Mouse (Mus musculus) myocyte (in vitro differentiated cells): ENCODE measurements around the gene Gpr62.

Experiments
- CEBPB ChIP-seq: IDR thresholded peaks from 2 replicates; pipeline ENCODE4 v1.6.1; 2011; ENCODE audit warnings: mild to moderate bottlenecking, moderate library complexity; ENCODE audit not compliant: poor library complexity, insufficient read depth, severe bottlenecking
- E2F4 ChIP-seq: IDR thresholded peaks from one replicate; pipeline ENCODE4 v1.6.1; 2011; ENCODE audit warnings: mild to moderate bottlenecking, control low read depth, moderate library complexity; ENCODE audit not compliant: insufficient read depth
- MAX ChIP-seq: IDR thresholded peaks from one replicate; pipeline ENCODE4 v1.6.1; 2011; ENCODE audit warnings: low read depth, mild to moderate bottlenecking, control low read depth
- MYOD1 ChIP-seq, 3 experiments: IDR thresholded peaks; one replicate each; pipeline ENCODE4 v1.6.1; 2011; ENCODE audit warnings: control low read depth in 2 of 3, low read depth in 2 of 3, mild to moderate bottlenecking in 2 of 3, moderate library complexity in 1 of 3; ENCODE audit not compliant: insufficient read length in 2 of 3, control insufficient read depth in 1 of 3
- MYOG ChIP-seq, 3 experiments: IDR thresholded peaks; one replicate each; pipeline ENCODE4 v1.6.1; 2011; ENCODE audit warnings: control low read depth in 2 of 3, low read depth in 2 of 3, mild to moderate bottlenecking in 2 of 3; ENCODE audit not compliant: insufficient read length in 2 of 3, control insufficient read depth in 1 of 3, insufficient read depth in 1 of 3
- POLR2A ChIP-seq: IDR thresholded peaks from one replicate; pipeline ENCODE4 v1.6.1; 2011; ENCODE audit warnings: low read depth, mild to moderate bottlenecking, control low read depth, moderate library complexity; ENCODE audit not compliant: insufficient read length
- POLR2AphosphoS2 ChIP-seq: IDR thresholded peaks from one replicate; pipeline ENCODE4 v1.6.1; 2011; ENCODE audit warnings: low read depth, control low read depth; ENCODE audit not compliant: insufficient read length
- REST ChIP-seq: IDR thresholded peaks from one replicate; pipeline ENCODE4 v1.6.1; 2011; ENCODE audit warnings: mild to moderate bottlenecking, control low read depth, moderate library complexity; ENCODE audit not compliant: insufficient read depth, insufficient read length
- SRF ChIP-seq: IDR thresholded peaks from one replicate; pipeline ENCODE4 v1.6.1; 2011; ENCODE audit warnings: low read depth; ENCODE audit not compliant: control insufficient read depth, insufficient read length
- TCF12 ChIP-seq: IDR thresholded peaks from one replicate; pipeline ENCODE4 v1.6.1; 2011; ENCODE audit warnings: mild to moderate bottlenecking, control low read depth; ENCODE audit not compliant: poor library complexity, insufficient read depth, severe bottlenecking
- TCF3 ChIP-seq: IDR thresholded peaks from one replicate; pipeline ENCODE4 v1.6.1; 2011; ENCODE audit warnings: low read depth, control low read depth; ENCODE audit not compliant: insufficient read length
- USF1 ChIP-seq: IDR thresholded peaks from one replicate; pipeline ENCODE4 v1.6.1; 2011; ENCODE audit warnings: low read depth, mild to moderate bottlenecking, control low read depth, moderate library complexity

GRCm38 (mm10) chr9:106456325-106457162 is 9.2 kb downstream of the Gpr62 start:
- TF ChIP-seq POLR2A (peak; percentile 34), E2F4 (no peak), TCF12 (peak; percentile 71), MYOD1 (IDR thresholded peaks at IDR 0.05; ENCODE audit: control insufficient read depth in 1 of 3, insufficient read length in 2 of 3, low read depth in 2 of 3) (peak in 2 of 3 experiments; percentile 92 to 96), POLR2AphosphoS2 (peak; percentile 38), CEBPB (no peak), REST (no peak), MYOG (IDR thresholded peaks at IDR 0.05; ENCODE audit: control insufficient read depth in 1 of 3, insufficient read depth in 1 of 3, insufficient read length in 2 of 3, low read depth in 2 of 3) (peak; percentile 18 to 97 (median 86)), USF1 (no peak), MAX (no peak), TCF3 (peak; percentile 54), SRF (no peak)
